Mouse (Mus musculus): ENCODE results near the gene Usp5.
"Not testable (repeated sequence)": the region's sequence is repeated elsewhere in the genome, so short reads cannot be mapped to it uniquely, and the experiment has no call there.

Usp5 gene

GRCm38 (mm10) chr6:124840241-124841167 is 11.2 kb upstream of the Usp5 start, which contains the start of gene Gnb3:
TSS of gene Gnb3 (minus strand) at chr6:124840275.
- DNase-seq (ENCODE audit: low spot score in 2 of 2) = no peak

GRCm38 (mm10) chr6:124839805-124840204 is 10.5 kb upstream of the Usp5 start:
- DNase-seq (ENCODE audit: low spot score in 2 of 2) = no peak

GRCm38 (mm10) chr6:124836411-124836810 is 7.1 kb upstream of the Usp5 start:
- no peak for DNase-seq (ENCODE audit: low spot score in 2 of 2)

- DNase-seq (ENCODE audit: low spot score in 2 of 2) = no peak
These were observed 6.2 kb upstream of the Usp5 start for GRCm38 (mm10) chr6:124835531-124835930.

DNA sequence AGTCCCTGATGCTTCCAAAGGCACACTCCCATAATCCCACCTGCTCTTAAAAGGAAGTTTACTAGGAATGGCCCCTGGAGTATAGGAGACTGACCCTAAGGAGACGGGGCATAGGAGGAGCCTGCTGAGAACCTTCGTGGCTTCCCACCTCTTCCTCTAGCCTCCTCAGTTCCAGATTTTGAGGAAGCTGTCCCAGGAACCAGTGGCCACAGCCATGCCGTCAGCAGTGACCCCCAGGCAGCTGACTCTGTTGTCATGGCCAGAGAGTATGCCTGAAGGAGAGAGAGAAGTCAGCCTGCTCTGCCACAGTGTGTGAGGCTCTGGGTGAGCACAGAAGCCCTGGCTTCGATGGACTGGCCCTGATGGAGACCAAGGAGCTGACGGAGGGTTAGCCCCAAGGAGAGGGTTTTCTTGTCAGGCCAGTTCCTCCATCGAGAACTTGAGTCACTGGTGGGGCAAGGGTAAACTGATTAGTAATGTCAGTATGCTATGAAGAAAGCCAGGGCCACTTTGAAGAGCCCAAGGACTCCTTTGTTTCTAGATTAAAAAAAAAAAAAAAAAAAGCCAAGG is 5.3 kb upstream of the Usp5 start:
- DNase-seq (ENCODE audit: low spot score in 2 of 2) = no peak

- DNase-seq (ENCODE audit: low spot score in 2 of 2) = no peak
These were observed 2.4 kb upstream of the Usp5 start for GRCm38 (mm10) chr6:124831649-124832048.

- not testable (repeated sequence) for DNase-seq (ENCODE audit: low spot score in 2 of 2)
These were observed 1.9 kb upstream of the Usp5 start for GRCm38 (mm10) chr6:124831199-124831598.

- DNase-seq (ENCODE audit: low spot score in 2 of 2) = peak; percentile 88 to 93
These were observed 766 bp upstream of the Usp5 start for GRCm38 (mm10) chr6:124829799-124830700.

GRCm38 (mm10) chr6:124828101-124828592 is 1.1 kb downstream of the Usp5 start:
- DNase-seq (ENCODE audit: low spot score in 2 of 2) = peak in 1 of 2 experiments; percentile 42

DNA sequence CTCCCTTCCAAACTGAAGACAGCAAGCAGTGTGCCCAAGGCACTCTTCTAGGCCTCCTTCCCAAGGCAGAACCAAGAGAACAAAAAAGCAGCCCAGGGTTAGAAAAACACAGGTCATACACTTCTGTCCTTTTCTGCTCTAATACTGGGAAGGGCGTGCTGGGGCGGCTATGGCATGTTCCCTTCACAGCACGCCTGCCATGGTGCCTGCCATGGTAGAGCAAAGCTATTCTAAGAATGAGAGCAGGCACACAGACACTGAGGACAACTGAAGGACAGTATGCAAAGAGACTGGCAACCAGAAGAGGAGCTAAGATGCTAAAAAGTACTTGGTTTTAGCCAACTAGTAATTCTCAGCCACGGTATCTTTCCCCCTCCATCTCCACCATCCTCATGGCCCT is 7.2 kb downstream of the Usp5 start:
- no peak for DNase-seq (ENCODE audit: low spot score in 2 of 2)

- no peak for DNase-seq (ENCODE audit: low spot score in 2 of 2)
These were observed 8.4 kb downstream of the Usp5 start for GRCm38 (mm10) chr6:124820891-124821290.

- DNase-seq (ENCODE audit: low spot score in 2 of 2) = no peak
These were observed 11.3 kb downstream of the Usp5 start for GRCm38 (mm10) chr6:124817971-124818370.

DNA sequence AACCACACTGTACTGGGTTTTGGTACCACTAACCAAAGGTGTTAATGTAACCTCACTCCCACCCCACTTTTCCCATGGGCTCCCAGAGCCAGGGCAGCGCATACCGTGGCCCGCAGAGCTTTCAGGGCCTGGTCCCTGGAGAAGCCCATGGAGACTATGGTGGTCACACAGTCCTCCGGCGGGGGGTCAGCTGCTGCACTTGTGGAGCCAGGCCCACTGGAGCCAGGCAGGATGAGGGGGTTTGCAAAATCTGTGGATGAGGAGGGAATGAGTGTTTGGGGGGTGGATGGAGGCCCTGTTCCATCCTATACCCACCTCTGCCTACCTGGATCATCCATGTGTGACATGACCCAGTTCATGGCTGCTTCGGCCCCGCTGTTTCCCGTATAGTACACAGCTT is 11.7 kb downstream of the Usp5 start:
- DNase-seq (ENCODE audit: low spot score in 2 of 2) = no peak

DNA sequence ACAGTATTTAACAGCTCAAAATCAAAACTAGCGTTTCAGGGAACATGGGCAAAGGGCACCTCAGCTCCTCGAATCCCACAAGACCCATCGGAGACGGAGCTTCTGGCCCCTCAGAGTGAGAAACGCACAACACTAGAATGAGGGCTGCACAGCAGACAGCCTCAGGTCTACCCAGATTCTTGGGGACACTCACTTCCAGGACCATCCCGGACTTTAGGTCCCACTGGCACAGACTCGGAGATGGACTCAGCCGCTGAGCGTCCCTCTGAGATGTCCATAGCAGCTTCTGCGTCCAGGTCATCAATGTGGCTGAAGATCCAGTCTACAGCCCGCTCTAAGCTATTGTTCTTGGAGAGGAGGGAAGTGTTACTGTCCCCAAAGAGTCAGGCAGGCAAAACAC is 12.2 kb downstream of the Usp5 start:
- DNase-seq (ENCODE audit: low spot score in 2 of 2) = no peak

- DNase-seq (ENCODE audit: low spot score in 2 of 2) = no peak
These were observed 12.7 kb downstream of the Usp5 start for GRCm38 (mm10) chr6:124816611-124817010.

DNA sequence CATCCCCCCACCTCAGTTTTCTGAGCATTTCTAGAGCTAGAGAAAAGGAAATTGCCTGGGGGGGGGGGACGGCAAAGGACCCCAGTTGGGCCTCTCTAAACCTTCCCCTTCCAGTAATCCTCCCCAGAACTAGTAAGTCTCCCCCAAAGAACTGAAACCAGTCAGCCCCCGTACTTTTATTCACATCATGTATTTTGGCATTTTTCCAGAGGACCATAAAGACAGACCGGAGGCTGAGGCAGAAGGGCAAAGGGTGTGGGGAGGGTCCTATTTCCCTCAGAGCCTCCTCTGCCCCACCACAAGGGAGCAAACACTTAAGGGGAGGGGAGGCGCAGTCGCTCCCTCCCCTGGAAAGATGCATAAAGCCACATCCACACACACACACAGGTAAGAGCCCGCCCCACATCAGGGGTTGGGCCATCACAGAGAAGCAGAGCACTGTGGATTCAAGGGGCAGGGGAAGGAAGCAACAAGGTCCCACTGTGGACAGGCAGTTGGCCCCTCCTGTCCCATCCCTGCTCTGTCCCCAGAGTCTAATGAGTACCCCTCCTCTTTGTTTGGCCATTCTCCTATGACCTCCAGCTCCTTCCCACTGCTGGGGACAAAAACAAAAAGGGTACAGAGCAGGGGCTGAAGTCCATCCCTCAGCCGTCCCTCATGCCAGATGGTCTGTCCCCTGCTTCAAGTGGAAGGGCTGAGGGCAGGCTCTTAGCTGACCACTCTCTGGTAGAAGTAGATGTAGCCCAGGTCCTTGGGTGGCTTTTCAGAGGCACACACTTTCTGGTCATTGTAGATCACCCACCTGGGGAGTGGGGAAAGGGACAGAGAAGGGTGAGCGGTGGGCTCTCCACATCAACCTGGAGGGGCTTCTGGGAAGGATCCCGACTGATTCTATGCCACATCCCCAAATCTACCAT is 14.2 kb downstream of the Usp5 start:
- DNase-seq (ENCODE audit: low spot score in 2 of 2) = no peak

DNA sequence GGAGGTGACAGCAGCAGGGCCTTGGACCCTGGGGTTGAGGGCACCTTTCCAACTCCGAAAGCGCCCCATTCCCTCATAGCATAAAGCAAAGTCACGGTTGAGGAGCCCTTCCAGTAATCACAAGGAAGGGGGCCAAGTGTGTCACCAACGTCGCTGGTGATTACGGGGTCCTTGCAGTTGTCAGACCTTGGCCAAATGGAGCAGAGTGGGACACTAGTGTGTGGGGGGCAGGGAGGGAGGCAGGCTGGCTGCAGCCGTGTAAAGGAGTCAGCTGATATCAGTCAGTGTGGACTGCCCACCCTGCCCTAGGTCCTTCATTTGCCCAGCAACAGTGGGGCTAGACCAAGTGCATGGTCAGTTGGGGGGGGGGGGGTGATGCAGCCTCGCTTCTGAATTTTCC is 14.8 kb downstream of the Usp5 start:
- no peak for DNase-seq (ENCODE audit: low spot score in 2 of 2)

- peak; percentile 66 to 68 for DNase-seq (ENCODE audit: low spot score in 2 of 2)
These were observed 15.4 kb downstream of the Usp5 start, which contains the start of gene Tpi1 for GRCm38 (mm10) chr6:124813933-124814332. TSS of gene Tpi1 (minus strand) at chr6:124814296.

DNA sequence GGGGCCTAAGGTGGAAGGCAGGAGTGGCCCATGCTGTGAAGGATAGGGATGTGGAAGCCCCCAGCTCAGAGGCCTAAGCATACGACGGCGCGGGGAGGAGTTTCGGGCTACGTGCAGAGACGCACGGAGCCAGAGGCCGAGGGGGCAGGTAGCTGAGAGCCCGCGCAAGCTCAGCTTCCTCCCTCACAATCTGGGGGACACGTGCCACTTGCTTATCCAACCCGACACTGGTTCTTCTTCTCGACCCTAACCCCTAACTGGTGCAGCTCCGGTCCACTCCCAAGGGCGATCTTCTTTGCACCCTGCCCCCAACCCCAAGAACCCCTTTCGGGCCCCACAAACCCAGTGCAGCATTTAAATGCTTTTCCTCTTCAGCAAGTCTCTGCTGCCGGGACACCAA is 15.8 kb downstream of the Usp5 start:
- peak; percentile 63 to 68 for DNase-seq (ENCODE audit: low spot score in 2 of 2)

GRCm38 (mm10) chr6:124812848-124813247 is 16.4 kb downstream of the Usp5 start:
- no peak for DNase-seq (ENCODE audit: low spot score in 2 of 2)
